Mouse (Mus musculus): ENCODE results near the gene Krtap11-1. TPM values are rescaled to one million over a fixed set of nuclear protein-coding genes. Genes with fewer than 3 reads are reported as not detected.

The Krtap11-1 gene
- polyA plus RNA-seq, 1 experiment from 2014 or later: not detected

- no peaks in the 10 kb centered on the region for H3K9me3 ChIP-seq
- no peak overlapping the region for H3K27ac ChIP-seq (replicated peaks)
- H3K4me3 ChIP-seq: no peak overlapping the region
- no peaks in the 10 kb centered on the region for H3K27me3 ChIP-seq
- no peak overlapping the region for H3K4me2 ChIP-seq
- no peaks in the 10 kb centered on the region for H3K4me1 ChIP-seq (replicated peaks)
- no peak overlapping the region for H3K9ac ChIP-seq
- ATAC-seq (ENCODE audit: low read depth): no peak
- 82% methylated on average over 7 of the region's 7 CpGs for WGBS
- H3K36me3 ChIP-seq: no peaks in the 10 kb centered on the region
Measured at GRCm38 (mm10) chr16:89568141-89568540, 2.8 kb downstream of the Krtap11-1 start.

GRCm38 (mm10) chr16:89550298-89550697 lies 20.7 kb downstream of the Krtap11-1 start:
- ATAC-seq (ENCODE audit: low read depth): no peak
- no peaks in the 10 kb centered on the region for H3K36me3 ChIP-seq
- no peaks in the 10 kb centered on the region for H3K9me3 ChIP-seq
- no peaks in the 10 kb centered on the region for H3K4me1 ChIP-seq (replicated peaks)
- no peak overlapping the region for H3K4me2 ChIP-seq
- H3K9ac ChIP-seq: no peak overlapping the region
- H3K4me3 ChIP-seq: no peak overlapping the region
- H3K27me3 ChIP-seq: no peaks in the 10 kb centered on the region
- no peak overlapping the region for H3K27ac ChIP-seq (replicated peaks)

GRCm38 (mm10) chr16:89538031-89538484 lies 32.9 kb downstream of the Krtap11-1 start:
- Histone ChIP-seq H3K27me3 (no peaks in the 10 kb centered on the region), H3K4me3 (no peak overlapping the region), H3K9ac (no peak overlapping the region), H3K9me3 (no peaks in the 10 kb centered on the region), H3K36me3 (no peaks in the 10 kb centered on the region), H3K4me2 (no peak overlapping the region), H3K27ac (replicated peaks) (no peak overlapping the region), H3K4me1 (replicated peaks) (peaks cover 11% of the 10 kb centered on the region; the same call in 1 of the 2 replicates)
- 35% methylated on average over 5 of the region's 5 CpGs for WGBS
- ATAC-seq (ENCODE audit: low read depth): peak; percentile 77

- H3K9me3 ChIP-seq: no peaks in the 10 kb centered on the region
- no peaks in the 10 kb centered on the region for H3K36me3 ChIP-seq
- no peaks in the 10 kb centered on the region for H3K27me3 ChIP-seq
- no peak for ATAC-seq (ENCODE audit: low read depth)
- no peak overlapping the region for H3K4me3 ChIP-seq
- H3K9ac ChIP-seq: no peak overlapping the region
- WGBS: 81% methylated on average over 6 of the region's 6 CpGs
- H3K27ac ChIP-seq (replicated peaks): no peak overlapping the region
- H3K4me1 ChIP-seq (replicated peaks): peaks cover 11% of the 10 kb centered on the region; the same call in 1 of the 2 replicates
- H3K4me2 ChIP-seq: no peak overlapping the region
Measured at GRCm38 (mm10) chr16:89537349-89537748, 33.6 kb downstream of the Krtap11-1 start.

GRCm38 (mm10) chr16:89530547-89530946 lies 40.4 kb downstream of the Krtap11-1 start:
- Histone ChIP-seq H3K27ac (replicated peaks) (peak overlapping the region; percentile 54), H3K4me1 (replicated peaks) (peaks cover 27% of the 10 kb centered on the region), H3K9me3 (no peaks in the 10 kb centered on the region), H3K27me3 (no peaks in the 10 kb centered on the region), H3K9ac (0 out of 2 replicates have a peak overlapping the region, but pooled peaks have one; percentile 8), H3K4me2 (peak overlapping the region; percentile 3; the same call in 1 of the 2 replicates), H3K36me3 (no peaks in the 10 kb centered on the region), H3K4me3 (no peak overlapping the region)
- peak; percentile 62 for ATAC-seq (ENCODE audit: low read depth)
- WGBS: 17% methylated on average over 7 of the region's 7 CpGs

GRCm38 (mm10) chr16:89529846-89530245 lies 41.1 kb downstream of the Krtap11-1 start:
- H3K27ac ChIP-seq (replicated peaks): 0 out of 2 replicates have a peak overlapping the region, but pooled peaks have one; percentile 54
- H3K9ac ChIP-seq: no peak overlapping the region
- no peaks in the 10 kb centered on the region for H3K36me3 ChIP-seq
- no peaks in the 10 kb centered on the region for H3K27me3 ChIP-seq
- H3K4me3 ChIP-seq: no peak overlapping the region
- peak; percentile 38; the same call in 1 of the 2 replicates for ATAC-seq (ENCODE audit: low read depth)
- peaks cover 27% of the 10 kb centered on the region for H3K4me1 ChIP-seq (replicated peaks)
- WGBS: 54% methylated on average over 7 of the region's 7 CpGs
- no peak overlapping the region for H3K4me2 ChIP-seq
- H3K9me3 ChIP-seq: no peaks in the 10 kb centered on the region

- Histone ChIP-seq H3K9me3 (no peaks in the 10 kb centered on the region), H3K4me1 (replicated peaks) (peaks cover 27% of the 10 kb centered on the region), H3K27me3 (no peaks in the 10 kb centered on the region), H3K27ac (replicated peaks) (no peak overlapping the region), H3K9ac (no peak overlapping the region), H3K36me3 (no peaks in the 10 kb centered on the region), H3K4me3 (no peak overlapping the region), H3K4me2 (no peak overlapping the region)
- peak; percentile 61 for ATAC-seq (ENCODE audit: low read depth)
- 66% methylated on average over 3 of the region's 3 CpGs for WGBS
Measured at GRCm38 (mm10) chr16:89528380-89528779, 42.6 kb downstream of the Krtap11-1 start.

GRCm38 (mm10) chr16:89520996-89521395 lies 50.0 kb downstream of the Krtap11-1 start:
- no peaks in the 10 kb centered on the region for H3K9me3 ChIP-seq
- no peak overlapping the region for H3K9ac ChIP-seq
- 88% methylated on average over 4 of the region's 4 CpGs for WGBS
- no peaks in the 10 kb centered on the region for H3K36me3 ChIP-seq
- H3K27ac ChIP-seq (replicated peaks): no peak overlapping the region
- no peaks in the 10 kb centered on the region for H3K4me1 ChIP-seq (replicated peaks)
- no peaks in the 10 kb centered on the region for H3K27me3 ChIP-seq
- H3K4me3 ChIP-seq: no peak overlapping the region
- H3K4me2 ChIP-seq: no peak overlapping the region
- no peak for ATAC-seq (ENCODE audit: low read depth)

GRCm38 (mm10) chr16:89520555-89520954 lies 50.4 kb downstream of the Krtap11-1 start:
- H3K9me3 ChIP-seq: no peaks in the 10 kb centered on the region
- no peak overlapping the region for H3K27ac ChIP-seq (replicated peaks)
- WGBS: 91% methylated on average over 2 of the region's 2 CpGs
- no peaks in the 10 kb centered on the region for H3K27me3 ChIP-seq
- H3K4me1 ChIP-seq (replicated peaks): no peaks in the 10 kb centered on the region
- ATAC-seq (ENCODE audit: low read depth): no peak
- no peak overlapping the region for H3K9ac ChIP-seq
- no peak overlapping the region for H3K4me3 ChIP-seq
- H3K36me3 ChIP-seq: no peaks in the 10 kb centered on the region
- H3K4me2 ChIP-seq: no peak overlapping the region

Other genes with a start within 250 kb of the Krtap11-1 start
- not detected in 2 replicates for gene Krtap21-1, start 167.3 kb downstream of the Krtap11-1 start, polyA plus RNA-seq (2015; fragmentation: Nextera tagmentation; extraction: Ambion mirVana)
- gene Krtap6-2, start 151.1 kb downstream of the Krtap11-1 start, polyA plus RNA-seq (2015; fragmentation: Nextera tagmentation; extraction: Ambion mirVana): not detected in 2 replicates
- not detected in 2 replicates for gene Krtap8-1, start 83.2 kb downstream of the Krtap11-1 start, polyA plus RNA-seq (2015; fragmentation: Nextera tagmentation; extraction: Ambion mirVana)
- gene Krtap7-1, start 62.9 kb downstream of the Krtap11-1 start, polyA plus RNA-seq (2015; fragmentation: Nextera tagmentation; extraction: Ambion mirVana): not detected in 2 replicates

Measured in neural tube, embryonic 13.5 days (tissue).